Mouse (Mus musculus) neutrophil, adult 83 days (primary cell): ENCODE measurements around the gene Kbtbd12. TPM values are rescaled to one million over a fixed set of nuclear protein-coding genes. Genes with fewer than 3 reads are reported as not detected.

Source experiments
- total RNA-seq, 2 experiments: library from RNA; stranded (reverse); gene quantifications; one replicate each; pipeline ENCODE4 v1.2.4; 2023

Kbtbd12 gene
- total RNA-seq = not detected

GRCm38 (mm10) chr6:88637611-88638301, at the start of gene Kbtbd12:
TSS of gene Kbtbd12 (minus strand) at chr6:88637950.

GRCm38 (mm10) chr6:88518404-88519263, 119.1 kb downstream of the Kbtbd12 start, which contains the start of gene Sec61a1:
TSS of gene Sec61a1 (minus strand) at chr6:88518905.

Other genes starting within 250 kb of the Kbtbd12 start
- gene Eefsec, start 191.4 kb downstream of the Kbtbd12 start, total RNA-seq = 10 to 100 TPM; 14.8 to 15.9 TPM
- 10 to 100 TPM; 14.5 to 16.4 TPM for gene Ruvbl1, start 172.5 kb downstream of the Kbtbd12 start, total RNA-seq
- gene Sec61a1, start 119.0 kb downstream of the Kbtbd12 start, total RNA-seq = 100 to 1,000 TPM; 152 to 172 TPM
- 10 to 100 TPM; 63.1 to 67.5 TPM for gene Mgll, start 86.5 kb upstream of the Kbtbd12 start, total RNA-seq
- gene Abtb1, start 204.0 kb upstream of the Kbtbd12 start, total RNA-seq = 100 to 1,000 TPM; 259 to 265 TPM
- not detected for gene Podxl2, start 237.1 kb upstream of the Kbtbd12 start, total RNA-seq